Mouse (Mus musculus) natural killer cell, adult 2 months (primary cell): ENCODE data around the gene Trim29.

Experiments
- DNase-seq, 2 experiments: peaks; one replicate each; pipeline ENCODE4 v3.0.0; 2022; ENCODE audit warnings: low spot score in 2 of 2

Gene Trim29

DNA sequence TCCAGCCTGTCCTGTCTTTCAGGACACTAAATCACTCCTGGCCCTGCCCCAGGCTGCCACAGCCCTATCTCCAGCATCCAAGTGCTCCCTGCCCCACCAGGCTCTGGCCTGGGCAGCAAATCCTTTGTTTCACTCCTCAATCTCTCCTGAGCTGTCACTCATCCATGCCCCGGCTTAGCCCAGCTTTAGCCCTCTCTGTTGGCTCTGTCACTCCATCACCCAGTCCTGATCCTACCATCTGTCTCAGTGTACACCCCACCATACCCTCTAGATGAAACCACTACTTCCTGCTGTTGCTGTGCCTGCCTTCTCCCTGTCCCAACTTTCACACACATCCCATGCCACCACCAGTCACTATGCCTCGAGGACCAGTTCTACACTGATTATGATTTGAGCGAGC, 73.8 kb downstream of the Trim29 start:
- no peak for DNase-seq
